Mouse (Mus musculus): Measurements from ENCODE around the gene Tmem18. TPM values are rescaled to one million over a fixed set of nuclear protein-coding genes. Genes with fewer than 3 reads are reported as not detected.

The Tmem18 gene
- polyA plus RNA-seq, 2 experiments, result 5.4 to 8.4 TPM

- Histone ChIP-seq H3K4me3 (ENCODE audit: insufficient read depth in 1 of 2, low read depth in 2 of 2, low read length in 2 of 2) (no peak overlapping the region), H3K27me3 (ENCODE audit: control insufficient read depth, insufficient read depth, low read length) (no peaks in the 10 kb centered on the region), H3K9me3 (ENCODE audit: control insufficient read depth, low read length) (no peaks in the 10 kb centered on the region), H3K27ac (no peak overlapping the region), H3K9ac (replicated peaks) (no peak overlapping the region), H3K4me1 (replicated peaks; ENCODE audit: control insufficient read depth in 2 of 2, insufficient read depth in 2 of 2, low read length in 1 of 2) (no peaks in the 10 kb centered on the region), H3K36me3 (replicated peaks; ENCODE audit: control insufficient read depth, insufficient read depth, low read depth) (no peaks in the 10 kb centered on the region), H3K4me2 (ENCODE audit: low read depth) (no peak overlapping the region)
- ATAC-seq (ENCODE audit: insufficient read depth) (no peak), DNase-seq (ENCODE audit: low read depth in 3 of 3, low spot score in 3 of 3) (peak in 2 of 3 experiments; percentile 35 to 42)
- no peak for TF ChIP-seq EP300 (IDR thresholded peaks at IDR 0.05; ENCODE audit: low read depth)
- peak; percentile 83 for TF ChIP-seq CTCF (IDR thresholded peaks at IDR 0.05; ENCODE audit: low read depth)
- WGBS (ENCODE audit: insufficient replicate concordance), result 36% methylated on average over 8 of the region's 8 CpGs
Observed at GRCm38 (mm10) chr12:30596818-30597407, 12.7 kb downstream of the Tmem18 start.

GRCm38 (mm10) chr12:30598955-30599354 lies 14.7 kb downstream of the Tmem18 start:
- no peak for TF ChIP-seq CTCF (IDR thresholded peaks at IDR 0.05; ENCODE audit: low read depth)
- TF ChIP-seq EP300 (IDR thresholded peaks at IDR 0.05; ENCODE audit: low read depth), result no peak
- H3K4me2 ChIP-seq (ENCODE audit: low read depth), result no peak overlapping the region
- H3K9ac ChIP-seq (replicated peaks), result no peak overlapping the region
- no peaks in the 10 kb centered on the region for H3K4me1 ChIP-seq (replicated peaks; ENCODE audit: control insufficient read depth in 2 of 2, insufficient read depth in 2 of 2, low read length in 1 of 2)
- 59% methylated on average over 3 of the region's 3 CpGs for WGBS (ENCODE audit: insufficient replicate concordance)
- H3K36me3 ChIP-seq (replicated peaks; ENCODE audit: control insufficient read depth, insufficient read depth, low read depth), result no peaks in the 10 kb centered on the region
- DNase-seq (ENCODE audit: low read depth in 3 of 3, low spot score in 3 of 3), result no peak
- H3K27me3 ChIP-seq (ENCODE audit: control insufficient read depth, insufficient read depth, low read length), result no peaks in the 10 kb centered on the region
- no peaks in the 10 kb centered on the region for H3K9me3 ChIP-seq (ENCODE audit: control insufficient read depth, low read length)
- no peak overlapping the region for H3K4me3 ChIP-seq (ENCODE audit: insufficient read depth in 1 of 2, low read depth in 2 of 2, low read length in 2 of 2)
- no peak overlapping the region for H3K27ac ChIP-seq
- ATAC-seq (ENCODE audit: insufficient read depth), result no peak

- Histone ChIP-seq H3K27me3 (ENCODE audit: control insufficient read depth, insufficient read depth, low read length) (no peaks in the 10 kb centered on the region), H3K4me3 (ENCODE audit: insufficient read depth in 1 of 2, low read depth in 2 of 2, low read length in 2 of 2) (no peak overlapping the region), H3K4me1 (replicated peaks; ENCODE audit: control insufficient read depth in 2 of 2, insufficient read depth in 2 of 2, low read length in 1 of 2) (no peaks in the 10 kb centered on the region), H3K27ac (no peak overlapping the region), H3K9me3 (ENCODE audit: control insufficient read depth, low read length) (no peaks in the 10 kb centered on the region), H3K36me3 (replicated peaks; ENCODE audit: control insufficient read depth, insufficient read depth, low read depth) (no peaks in the 10 kb centered on the region), H3K4me2 (ENCODE audit: low read depth) (no peak overlapping the region), H3K9ac (replicated peaks) (no peak overlapping the region)
- no peak for TF ChIP-seq EP300 (IDR thresholded peaks at IDR 0.05; ENCODE audit: low read depth)
- no peak for TF ChIP-seq CTCF (IDR thresholded peaks at IDR 0.05; ENCODE audit: low read depth)
- 30% methylated on average over 2 of the region's 2 CpGs for WGBS (ENCODE audit: insufficient replicate concordance)
- ATAC-seq (ENCODE audit: insufficient read depth) (no peak), DNase-seq (ENCODE audit: low read depth in 3 of 3, low spot score in 3 of 3) (no peak)
Observed at GRCm38 (mm10) chr12:30599474-30599873, 15.2 kb downstream of the Tmem18 start.

- Histone ChIP-seq H3K4me2 (ENCODE audit: low read depth) (no peak overlapping the region), H3K4me3 (ENCODE audit: insufficient read depth in 1 of 2, low read depth in 2 of 2, low read length in 2 of 2) (no peak overlapping the region), H3K4me1 (replicated peaks; ENCODE audit: control insufficient read depth in 2 of 2, insufficient read depth in 2 of 2, low read length in 1 of 2) (no peaks in the 10 kb centered on the region), H3K9me3 (ENCODE audit: control insufficient read depth, low read length) (no peaks in the 10 kb centered on the region), H3K9ac (replicated peaks) (no peak overlapping the region), H3K27ac (no peak overlapping the region), H3K27me3 (ENCODE audit: control insufficient read depth, insufficient read depth, low read length) (no peaks in the 10 kb centered on the region), H3K36me3 (replicated peaks; ENCODE audit: control insufficient read depth, insufficient read depth, low read depth) (no peaks in the 10 kb centered on the region)
- no peak for DNase-seq (ENCODE audit: low read depth in 3 of 3, low spot score in 3 of 3)
- WGBS (ENCODE audit: insufficient replicate concordance), result 52% methylated on average over 2 of the region's 2 CpGs
- TF ChIP-seq CTCF (IDR thresholded peaks at IDR 0.05; ENCODE audit: low read depth) (no peak), EP300 (IDR thresholded peaks at IDR 0.05; ENCODE audit: low read depth) (no peak)
- ATAC-seq (ENCODE audit: insufficient read depth), result no peak
Observed at GRCm38 (mm10) chr12:30599997-30600396, 15.8 kb downstream of the Tmem18 start.

- DNase-seq (ENCODE audit: low read depth in 3 of 3, low spot score in 3 of 3), result no peak
- no peak for TF ChIP-seq EP300 (IDR thresholded peaks at IDR 0.05; ENCODE audit: low read depth)
- no peak for TF ChIP-seq CTCF (IDR thresholded peaks at IDR 0.05; ENCODE audit: low read depth)
- H3K27me3 ChIP-seq (ENCODE audit: control insufficient read depth, insufficient read depth, low read length), result no peaks in the 10 kb centered on the region
- no peaks in the 10 kb centered on the region for H3K9me3 ChIP-seq (ENCODE audit: control insufficient read depth, low read length)
- H3K4me3 ChIP-seq (ENCODE audit: insufficient read depth in 1 of 2, low read depth in 2 of 2, low read length in 2 of 2), result no peak overlapping the region
- no peak for ATAC-seq (ENCODE audit: insufficient read depth)
- H3K27ac ChIP-seq, result no peak overlapping the region
- no peaks in the 10 kb centered on the region for H3K36me3 ChIP-seq (replicated peaks; ENCODE audit: control insufficient read depth, insufficient read depth, low read depth)
- no peaks in the 10 kb centered on the region for H3K4me1 ChIP-seq (replicated peaks; ENCODE audit: control insufficient read depth in 2 of 2, insufficient read depth in 2 of 2, low read length in 1 of 2)
- no peak overlapping the region for H3K4me2 ChIP-seq (ENCODE audit: low read depth)
- WGBS (ENCODE audit: insufficient replicate concordance), result 54% methylated on average over 9 of the region's 9 CpGs
- no peak overlapping the region for H3K9ac ChIP-seq (replicated peaks)
Observed at GRCm38 (mm10) chr12:30604012-30604411, 19.8 kb downstream of the Tmem18 start.

Measured in liver, embryonic 14.5 days (tissue).